Mouse (Mus musculus): ENCODE measurements around the gene Krtap5-1. TPM values are rescaled to one million over a fixed set of nuclear protein-coding genes. Genes with fewer than 3 reads are reported as not detected.
"Not testable (repeated sequence)": the region's sequence is repeated elsewhere in the genome, so short reads cannot be mapped to it uniquely, and the experiment has no call there.

Gene Krtap5-1
- polyA plus RNA-seq, 1 experiment = not detected

DNA sequence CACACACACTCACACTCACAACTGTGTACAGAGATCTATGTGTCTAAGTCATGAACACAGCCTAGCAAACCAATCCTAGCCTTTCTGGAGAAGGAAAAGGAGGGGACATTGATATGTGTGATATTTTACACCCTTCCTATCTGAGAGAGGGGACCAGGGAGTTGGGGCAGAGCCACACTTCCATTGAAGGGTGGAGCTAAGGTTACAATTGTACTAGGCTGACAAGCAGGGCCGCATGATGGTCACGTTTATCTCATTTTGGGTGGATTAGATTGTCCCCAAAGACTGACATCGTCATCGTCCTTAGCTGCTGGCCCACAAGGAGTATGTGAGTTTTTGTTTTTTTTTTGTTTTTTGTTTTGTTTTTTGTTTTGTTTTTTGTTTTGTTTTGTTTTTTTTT lies 34.4 kb upstream of the Krtap5-1 start:
- no peak overlapping the region for H3K4me3 ChIP-seq (ENCODE audit: control insufficient read depth, low read depth, low read length)
- H3K27ac ChIP-seq (ENCODE audit: control insufficient read depth, insufficient read depth, low read depth, low read length) = no peak overlapping the region
- H3K36me3 ChIP-seq (ENCODE audit: control insufficient read depth, insufficient read depth, low read length) = no peaks in the 10 kb centered on the region
- H3K27me3 ChIP-seq (ENCODE audit: control insufficient read depth, insufficient read depth, low read length) = no peaks in the 10 kb centered on the region
- TF ChIP-seq CTCF (IDR thresholded peaks at IDR 0.05; ENCODE audit: control insufficient read depth, insufficient read depth, insufficient replicate concordance, low read depth, low read length) (no peak), POLR2A (IDR thresholded peaks at IDR 0.05; ENCODE audit: control insufficient read depth, low read depth, low read length) (no peak)
- H3K4me1 ChIP-seq (ENCODE audit: control insufficient read depth, insufficient read depth, low read length) = no peaks in the 10 kb centered on the region

DNA sequence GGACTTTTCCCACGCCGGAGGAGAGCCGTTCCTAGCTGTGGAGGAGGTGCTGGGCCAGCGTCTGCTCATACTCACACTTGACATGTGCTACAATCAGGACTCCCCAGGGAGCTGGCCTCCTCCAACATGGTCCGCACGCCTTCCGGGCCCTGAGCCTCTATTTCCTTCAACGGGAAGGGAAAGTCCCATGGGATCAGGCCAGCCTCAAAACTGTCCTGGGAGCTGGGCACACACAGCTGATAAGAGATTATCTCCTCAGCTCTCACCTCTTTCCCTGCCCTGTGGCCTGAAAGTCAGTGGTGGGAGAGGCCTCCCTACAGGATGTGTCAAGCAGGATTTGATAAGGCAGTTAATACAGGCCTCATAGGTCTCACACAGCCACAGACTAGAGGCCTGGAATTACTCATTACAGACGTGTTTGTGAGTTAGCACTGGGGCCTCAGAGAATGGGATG lies 33.4 kb upstream of the Krtap5-1 start:
- Histone ChIP-seq H3K4me3 (ENCODE audit: control insufficient read depth, low read depth, low read length) (no peak overlapping the region), H3K36me3 (ENCODE audit: control insufficient read depth, insufficient read depth, low read length) (no peaks in the 10 kb centered on the region), H3K27me3 (ENCODE audit: control insufficient read depth, insufficient read depth, low read length) (no peaks in the 10 kb centered on the region), H3K4me1 (ENCODE audit: control insufficient read depth, insufficient read depth, low read length) (no peaks in the 10 kb centered on the region), H3K27ac (ENCODE audit: control insufficient read depth, insufficient read depth, low read depth, low read length) (no peak overlapping the region)
- TF ChIP-seq CTCF (IDR thresholded peaks at IDR 0.05; ENCODE audit: control insufficient read depth, insufficient read depth, insufficient replicate concordance, low read depth, low read length) (no peak), POLR2A (IDR thresholded peaks at IDR 0.05; ENCODE audit: control insufficient read depth, low read depth, low read length) (no peak)

DNA sequence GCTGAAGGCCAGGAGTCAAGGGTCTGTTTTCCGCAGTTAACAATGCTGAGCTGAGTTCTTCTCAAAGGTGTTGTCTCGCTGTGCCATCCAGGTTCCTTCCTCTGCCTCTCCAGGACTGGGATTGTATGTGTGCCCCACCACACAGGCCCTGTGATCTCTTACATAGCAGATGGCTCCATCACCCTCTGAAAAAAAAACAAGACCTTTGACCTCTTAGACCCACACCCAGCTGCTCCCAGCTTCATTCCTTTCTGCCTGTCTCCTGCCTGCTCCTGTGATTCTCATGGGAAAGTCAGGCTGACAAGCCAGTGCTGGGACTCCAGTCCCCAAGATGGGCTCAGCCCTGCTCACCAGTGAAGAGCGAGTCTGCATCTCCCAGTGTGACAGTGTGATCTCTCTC lies 31.6 kb upstream of the Krtap5-1 start:
- Histone ChIP-seq H3K36me3 (ENCODE audit: control insufficient read depth, insufficient read depth, low read length) (no peaks in the 10 kb centered on the region), H3K27ac (ENCODE audit: control insufficient read depth, insufficient read depth, low read depth, low read length) (no peak overlapping the region), H3K4me1 (ENCODE audit: control insufficient read depth, insufficient read depth, low read length) (no peaks in the 10 kb centered on the region), H3K4me3 (ENCODE audit: control insufficient read depth, low read depth, low read length) (no peak overlapping the region), H3K27me3 (ENCODE audit: control insufficient read depth, insufficient read depth, low read length) (no peaks in the 10 kb centered on the region)
- no peak for TF ChIP-seq POLR2A (IDR thresholded peaks at IDR 0.05; ENCODE audit: control insufficient read depth, low read depth, low read length)
- TF ChIP-seq CTCF (IDR thresholded peaks at IDR 0.05; ENCODE audit: control insufficient read depth, insufficient read depth, insufficient replicate concordance, low read depth, low read length) = no peak

DNA sequence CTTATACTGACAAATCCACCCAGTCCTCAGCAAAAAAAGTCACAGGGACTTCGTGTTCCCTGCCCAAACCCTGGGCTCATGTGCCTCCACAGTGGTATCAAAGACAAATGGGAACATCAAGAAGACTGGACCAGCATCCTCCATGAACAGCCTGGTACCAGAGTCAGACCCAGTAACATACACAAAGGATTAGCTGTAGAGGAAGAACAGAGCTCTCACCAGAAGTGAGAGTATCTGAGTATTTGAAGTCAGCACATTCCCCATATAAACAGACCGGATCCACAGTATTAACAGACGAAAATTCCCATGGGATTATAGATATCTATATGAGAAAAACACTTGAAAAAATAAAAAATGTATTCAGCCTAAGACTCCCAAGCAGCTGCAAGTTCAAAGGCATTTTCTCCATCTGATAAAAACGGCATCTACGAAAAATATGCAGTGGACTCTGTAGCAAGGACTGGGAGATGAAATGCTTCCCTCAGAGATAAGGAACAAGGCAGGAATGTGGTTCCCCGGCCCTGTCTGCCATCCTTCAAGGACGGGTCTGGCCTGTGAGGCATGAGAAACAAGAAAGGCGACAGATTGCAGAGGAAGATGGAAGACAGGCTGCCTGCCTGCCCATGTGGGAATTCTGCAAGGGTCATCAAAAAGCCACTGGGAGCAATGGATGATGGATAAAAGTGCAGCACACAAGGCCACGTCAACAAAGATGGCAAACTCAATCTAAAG lies 30.0 kb upstream of the Krtap5-1 start:
- H3K4me3 ChIP-seq (ENCODE audit: control insufficient read depth, low read depth, low read length) = no peak overlapping the region
- H3K4me1 ChIP-seq (ENCODE audit: control insufficient read depth, insufficient read depth, low read length) = no peaks in the 10 kb centered on the region
- no peak overlapping the region for H3K27ac ChIP-seq (ENCODE audit: control insufficient read depth, insufficient read depth, low read depth, low read length)
- H3K36me3 ChIP-seq (ENCODE audit: control insufficient read depth, insufficient read depth, low read length) = no peaks in the 10 kb centered on the region
- no peaks in the 10 kb centered on the region for H3K27me3 ChIP-seq (ENCODE audit: control insufficient read depth, insufficient read depth, low read length)
- TF ChIP-seq CTCF (IDR thresholded peaks at IDR 0.05; ENCODE audit: control insufficient read depth, insufficient read depth, insufficient replicate concordance, low read depth, low read length) = no peak
- no peak for TF ChIP-seq POLR2A (IDR thresholded peaks at IDR 0.05; ENCODE audit: control insufficient read depth, low read depth, low read length)

DNA sequence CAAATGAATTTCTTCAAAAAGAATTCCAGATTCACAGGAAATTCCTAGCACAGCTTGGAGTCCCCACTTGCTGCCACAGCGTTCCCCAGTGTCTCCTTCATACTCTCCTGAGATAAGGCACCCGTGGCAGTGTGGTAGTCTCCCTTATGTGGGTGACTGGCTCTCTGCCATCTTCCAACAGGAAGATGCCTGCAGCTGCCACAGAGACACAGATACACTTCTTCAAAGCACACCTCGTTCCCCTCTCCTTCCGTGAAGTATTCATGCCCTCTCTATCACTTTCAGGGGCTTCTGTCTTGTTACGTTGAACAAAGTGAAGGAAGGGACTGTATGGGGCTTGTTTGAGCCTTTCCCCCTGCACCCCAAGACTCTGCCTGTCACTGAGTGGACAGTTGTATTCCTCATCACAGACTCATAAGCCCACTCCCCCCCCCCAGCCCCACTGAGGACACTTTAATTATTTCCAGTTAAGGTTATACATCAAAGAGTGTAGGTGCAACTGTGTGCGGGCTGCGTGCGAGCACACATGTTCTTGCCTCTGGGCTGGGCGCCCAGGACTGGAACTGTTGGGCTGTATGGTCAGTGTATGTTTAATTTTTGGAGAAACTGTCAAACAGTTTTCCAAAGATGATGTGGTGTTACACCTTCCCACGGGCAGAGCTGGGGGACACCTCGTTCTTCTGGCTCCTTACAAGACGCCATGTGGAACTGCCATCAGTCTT lies 26.6 kb upstream of the Krtap5-1 start:
- H3K36me3 ChIP-seq (ENCODE audit: control insufficient read depth, insufficient read depth, low read length) = no peaks in the 10 kb centered on the region
- H3K4me1 ChIP-seq (ENCODE audit: control insufficient read depth, insufficient read depth, low read length) = no peaks in the 10 kb centered on the region
- TF ChIP-seq CTCF (IDR thresholded peaks at IDR 0.05; ENCODE audit: control insufficient read depth, insufficient read depth, insufficient replicate concordance, low read depth, low read length) = no peak
- H3K27me3 ChIP-seq (ENCODE audit: control insufficient read depth, insufficient read depth, low read length) = no peaks in the 10 kb centered on the region
- no peak overlapping the region for H3K4me3 ChIP-seq (ENCODE audit: control insufficient read depth, low read depth, low read length)
- H3K27ac ChIP-seq (ENCODE audit: control insufficient read depth, insufficient read depth, low read depth, low read length) = no peak overlapping the region

DNA sequence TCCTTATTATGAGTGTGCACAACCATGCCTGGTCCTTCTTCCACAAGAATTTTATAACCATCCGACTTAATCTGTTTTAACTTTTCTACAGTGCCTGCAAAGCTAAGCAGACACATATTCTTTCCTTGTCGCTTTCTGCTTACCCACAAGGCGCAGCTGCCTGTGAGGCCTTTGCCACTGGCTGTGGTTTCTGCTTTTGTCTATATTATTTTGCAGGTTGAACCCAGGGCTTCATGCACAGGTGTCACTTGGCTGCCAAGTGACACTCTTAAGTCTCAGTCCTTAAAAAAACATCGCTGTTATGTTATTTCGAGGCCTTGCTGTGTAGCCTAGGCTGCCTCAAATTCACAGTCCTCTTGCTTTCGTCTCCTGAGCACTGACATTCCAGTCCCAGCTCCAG lies 25.7 kb upstream of the Krtap5-1 start:
- TF ChIP-seq POLR2A (IDR thresholded peaks at IDR 0.05; ENCODE audit: control insufficient read depth, low read depth, low read length) (no peak), CTCF (IDR thresholded peaks at IDR 0.05; ENCODE audit: control insufficient read depth, insufficient read depth, insufficient replicate concordance, low read depth, low read length) (no peak)
- no peaks in the 10 kb centered on the region for H3K27me3 ChIP-seq (ENCODE audit: control insufficient read depth, insufficient read depth, low read length)
- H3K4me1 ChIP-seq (ENCODE audit: control insufficient read depth, insufficient read depth, low read length) = no peaks in the 10 kb centered on the region
- H3K4me3 ChIP-seq (ENCODE audit: control insufficient read depth, low read depth, low read length) = no peak overlapping the region
- H3K36me3 ChIP-seq (ENCODE audit: control insufficient read depth, insufficient read depth, low read length) = no peaks in the 10 kb centered on the region
- no peak overlapping the region for H3K27ac ChIP-seq (ENCODE audit: control insufficient read depth, insufficient read depth, low read depth, low read length)

DNA sequence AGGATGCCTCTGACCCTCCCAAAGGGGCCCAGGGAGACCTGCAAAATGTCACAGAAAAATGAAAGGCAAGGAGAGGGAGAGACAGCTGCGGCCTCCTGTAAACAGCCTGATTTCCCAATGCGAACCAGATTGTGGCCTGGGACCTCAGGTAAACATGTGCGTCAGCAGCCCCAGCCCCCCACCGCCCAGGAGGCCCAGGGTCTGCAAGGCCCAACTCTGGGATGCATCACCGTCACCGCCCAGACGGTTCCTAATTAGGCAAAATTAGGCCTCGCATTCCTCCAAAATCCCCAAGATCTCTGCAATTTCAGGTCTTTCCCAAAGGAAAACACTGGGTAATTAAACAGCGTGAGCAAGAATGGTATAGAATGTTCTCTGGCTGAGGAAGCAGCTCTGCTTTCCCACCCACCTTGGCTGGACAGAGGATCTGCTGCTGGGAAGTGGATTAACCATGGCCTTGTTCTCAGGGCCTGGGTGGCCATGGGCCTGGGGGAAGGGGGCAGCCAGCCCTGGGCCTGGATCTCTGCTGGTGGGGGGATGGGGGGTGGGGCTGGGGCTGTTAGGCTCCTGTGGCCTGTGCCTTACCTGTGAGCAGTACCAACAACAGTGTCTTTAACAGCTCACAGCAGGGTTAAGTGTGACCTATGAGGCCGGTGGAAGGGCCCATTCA lies 24.9 kb upstream of the Krtap5-1 start:
- not testable (repeated sequence) for H3K4me3 ChIP-seq (ENCODE audit: control insufficient read depth, low read depth, low read length); H3K4me1 ChIP-seq (ENCODE audit: control insufficient read depth, insufficient read depth, low read length); H3K36me3 ChIP-seq (ENCODE audit: control insufficient read depth, insufficient read depth, low read length); H3K27me3 ChIP-seq (ENCODE audit: control insufficient read depth, insufficient read depth, low read length); H3K27ac ChIP-seq (ENCODE audit: control insufficient read depth, insufficient read depth, low read depth, low read length)

Data from testis, adult 2 months (tissue).